Mouse (Mus musculus): ENCODE data around the gene Trafd1. TPM values are rescaled to one million over a fixed set of nuclear protein-coding genes. Genes with fewer than 3 reads are reported as not detected.
A peak's percentile ranks its signal among the peaks of the same experiment; 100 is the strongest.
"Not testable (repeated sequence)": the region's sequence is repeated elsewhere in the genome, so short reads cannot be mapped to it uniquely, and the experiment has no call there.

Gene Trafd1
- polyA plus RNA-seq, 1 experiment from 2014 or later, result 76.7 TPM

GRCm38 (mm10) chr5:121389106-121389505 is 3.7 kb upstream of the Trafd1 start:
- 67% methylated on average over 7 of the region's 7 CpGs for WGBS
- no peaks in the 10 kb centered on the region for H3K4me1 ChIP-seq (replicated peaks; ENCODE audit: control insufficient read depth, insufficient read depth, low read length)
- no peak overlapping the region for H3K4me2 ChIP-seq (replicated peaks; ENCODE audit: low read depth, low read length)
- H3K9me3 ChIP-seq (ENCODE audit: control insufficient read depth, low read length), result no peaks in the 10 kb centered on the region
- no peak for ATAC-seq (ENCODE audit: low FRiP score)
- no peak for DNase-seq (ENCODE audit: low spot score)
- H3K36me3 ChIP-seq (ENCODE audit: control insufficient read depth, insufficient read depth, low read length), result no peaks in the 10 kb centered on the region
- no peak overlapping the region for H3K27ac ChIP-seq (ENCODE audit: low read depth, low read length)
- H3K9ac ChIP-seq (ENCODE audit: low read depth, low read length), result no peak overlapping the region
- no peak overlapping the region for H3K4me3 ChIP-seq (ENCODE audit: low read depth, low read length)
- no peaks in the 10 kb centered on the region for H3K27me3 ChIP-seq (ENCODE audit: control insufficient read depth, insufficient read depth, low read length)

- ATAC-seq (ENCODE audit: low FRiP score) (no peak), DNase-seq (ENCODE audit: low spot score) (no peak)
- no peak overlapping the region for H3K9ac ChIP-seq (ENCODE audit: low read depth, low read length)
- WGBS, result 55% methylated on average over 4 of the region's 4 CpGs
- H3K9me3 ChIP-seq (ENCODE audit: control insufficient read depth, low read length), result no peaks in the 10 kb centered on the region
- H3K27ac ChIP-seq (ENCODE audit: low read depth, low read length), result no peak overlapping the region
- H3K4me3 ChIP-seq (ENCODE audit: low read depth, low read length), result no peak overlapping the region
- H3K4me2 ChIP-seq (replicated peaks; ENCODE audit: low read depth, low read length), result no peak overlapping the region
- H3K27me3 ChIP-seq (ENCODE audit: control insufficient read depth, insufficient read depth, low read length), result no peaks in the 10 kb centered on the region
- 0 out of 2 replicates have a peak, but pooled peaks cover 2% of the 10 kb centered on the region for H3K36me3 ChIP-seq (ENCODE audit: control insufficient read depth, insufficient read depth, low read length)
- no peaks in the 10 kb centered on the region for H3K4me1 ChIP-seq (replicated peaks; ENCODE audit: control insufficient read depth, insufficient read depth, low read length)
Measured at GRCm38 (mm10) chr5:121387126-121387525, 1.7 kb upstream of the Trafd1 start.

GRCm38 (mm10) chr5:121386120-121386909 is 883 bp upstream of the Trafd1 start:
- Histone ChIP-seq H3K9ac (ENCODE audit: low read depth, low read length) (no peak overlapping the region), H3K9me3 (ENCODE audit: control insufficient read depth, low read length) (no peaks in the 10 kb centered on the region), H3K4me2 (replicated peaks; ENCODE audit: low read depth, low read length) (peak overlapping the region; percentile 50), H3K27ac (ENCODE audit: low read depth, low read length) (no peak overlapping the region), H3K4me1 (replicated peaks; ENCODE audit: control insufficient read depth, insufficient read depth, low read length) (no peaks in the 10 kb centered on the region), H3K27me3 (ENCODE audit: control insufficient read depth, insufficient read depth, low read length) (no peaks in the 10 kb centered on the region), H3K4me3 (ENCODE audit: low read depth, low read length) (peak overlapping the region; percentile 82), H3K36me3 (ENCODE audit: control insufficient read depth, insufficient read depth, low read length) (0 out of 2 replicates have a peak, but pooled peaks cover 7% of the 10 kb centered on the region)
- WGBS, result 39% methylated on average over 22 of the region's 22 CpGs
- DNase-seq (ENCODE audit: low spot score) (no peak), ATAC-seq (ENCODE audit: low FRiP score) (no peak)

- Histone ChIP-seq H3K4me3 (ENCODE audit: low read depth, low read length) (peak overlapping the region; percentile 82), H3K9ac (ENCODE audit: low read depth, low read length) (peak overlapping the region; percentile 77), H3K27me3 (ENCODE audit: control insufficient read depth, insufficient read depth, low read length) (no peaks in the 10 kb centered on the region), H3K36me3 (ENCODE audit: control insufficient read depth, insufficient read depth, low read length) (0 out of 2 replicates have a peak, but pooled peaks cover 7% of the 10 kb centered on the region), H3K27ac (ENCODE audit: low read depth, low read length) (peak overlapping the region; percentile 79), H3K4me1 (replicated peaks; ENCODE audit: control insufficient read depth, insufficient read depth, low read length) (no peaks in the 10 kb centered on the region), H3K9me3 (ENCODE audit: control insufficient read depth, low read length) (peaks cover 4% of the 10 kb centered on the region; the same call in 1 of the 2 replicates), H3K4me2 (replicated peaks; ENCODE audit: low read depth, low read length) (peak overlapping the region; percentile 50)
- ATAC-seq (ENCODE audit: low FRiP score) (peak; percentile 75), DNase-seq (ENCODE audit: low spot score) (peak; percentile 75)
- 4% methylated on average over 45 of the region's 47 CpGs for WGBS
Measured at GRCm38 (mm10) chr5:121384757-121385460, 523 bp downstream of the Trafd1 start.

GRCm38 (mm10) chr5:121383857-121384756 is 1.3 kb downstream of the Trafd1 start:
- peak overlapping the region; percentile 82 for H3K4me3 ChIP-seq (ENCODE audit: low read depth, low read length)
- peak overlapping the region; percentile 77 for H3K9ac ChIP-seq (ENCODE audit: low read depth, low read length)
- DNase-seq (ENCODE audit: low spot score) (peak; percentile 19), ATAC-seq (ENCODE audit: low FRiP score) (no peak)
- 66% methylated on average over 10 of the region's 10 CpGs for WGBS
- H3K27me3 ChIP-seq (ENCODE audit: control insufficient read depth, insufficient read depth, low read length), result no peaks in the 10 kb centered on the region
- H3K36me3 ChIP-seq (ENCODE audit: control insufficient read depth, insufficient read depth, low read length), result 0 out of 2 replicates have a peak, but pooled peaks cover 8% of the 10 kb centered on the region
- peak overlapping the region; percentile 50 for H3K4me2 ChIP-seq (replicated peaks; ENCODE audit: low read depth, low read length)
- no peaks in the 10 kb centered on the region for H3K4me1 ChIP-seq (replicated peaks; ENCODE audit: control insufficient read depth, insufficient read depth, low read length)
- H3K27ac ChIP-seq (ENCODE audit: low read depth, low read length), result no peak overlapping the region
- H3K9me3 ChIP-seq (ENCODE audit: control insufficient read depth, low read length), result peaks cover 4% of the 10 kb centered on the region; the same call in 1 of the 2 replicates

GRCm38 (mm10) chr5:121380692-121381091 is 4.7 kb downstream of the Trafd1 start:
- H3K9me3 ChIP-seq (ENCODE audit: control insufficient read depth, low read length), result peaks cover 4% of the 10 kb centered on the region; the same call in 1 of the 2 replicates
- ATAC-seq (ENCODE audit: low FRiP score) (no peak), DNase-seq (ENCODE audit: low spot score) (peak; percentile 26)
- WGBS, result 94% methylated on average over 2 of the region's 2 CpGs
- H3K4me3 ChIP-seq (ENCODE audit: low read depth, low read length), result no peak overlapping the region
- H3K4me2 ChIP-seq (replicated peaks; ENCODE audit: low read depth, low read length), result no peak overlapping the region
- H3K9ac ChIP-seq (ENCODE audit: low read depth, low read length), result no peak overlapping the region
- H3K27ac ChIP-seq (ENCODE audit: low read depth, low read length), result no peak overlapping the region
- no peaks in the 10 kb centered on the region for H3K4me1 ChIP-seq (replicated peaks; ENCODE audit: control insufficient read depth, insufficient read depth, low read length)
- H3K27me3 ChIP-seq (ENCODE audit: control insufficient read depth, insufficient read depth, low read length), result no peaks in the 10 kb centered on the region
- H3K36me3 ChIP-seq (ENCODE audit: control insufficient read depth, insufficient read depth, low read length), result peaks cover 18% of the 10 kb centered on the region; the same call in 1 of the 2 replicates

- Histone ChIP-seq H3K27me3 (ENCODE audit: control insufficient read depth, insufficient read depth, low read length) (no peaks in the 10 kb centered on the region), H3K36me3 (ENCODE audit: control insufficient read depth, insufficient read depth, low read length) (peaks cover 23% of the 10 kb centered on the region; the same call in 1 of the 2 replicates), H3K9me3 (ENCODE audit: control insufficient read depth, low read length) (peaks cover 4% of the 10 kb centered on the region; the same call in 1 of the 2 replicates), H3K9ac (ENCODE audit: low read depth, low read length) (no peak overlapping the region), H3K4me3 (ENCODE audit: low read depth, low read length) (no peak overlapping the region), H3K27ac (ENCODE audit: low read depth, low read length) (no peak overlapping the region), H3K4me1 (replicated peaks; ENCODE audit: control insufficient read depth, insufficient read depth, low read length) (no peaks in the 10 kb centered on the region), H3K4me2 (replicated peaks; ENCODE audit: low read depth, low read length) (no peak overlapping the region)
- 92% methylated on average over 13 of the region's 13 CpGs for WGBS
- DNase-seq (ENCODE audit: low spot score) (no peak), ATAC-seq (ENCODE audit: low FRiP score) (no peak)
Measured at GRCm38 (mm10) chr5:121378678-121379256, 6.7 kb downstream of the Trafd1 start.

- not testable (repeated sequence) for H3K4me1 ChIP-seq (replicated peaks; ENCODE audit: control insufficient read depth, insufficient read depth, low read length); H3K27me3 ChIP-seq (ENCODE audit: control insufficient read depth, insufficient read depth, low read length); H3K9me3 ChIP-seq (ENCODE audit: control insufficient read depth, low read length); H3K4me3 ChIP-seq (ENCODE audit: low read depth, low read length); H3K4me2 ChIP-seq (replicated peaks; ENCODE audit: low read depth, low read length); H3K9ac ChIP-seq (ENCODE audit: low read depth, low read length); H3K27ac ChIP-seq (ENCODE audit: low read depth, low read length); ATAC-seq (ENCODE audit: low FRiP score)
- H3K36me3 ChIP-seq (ENCODE audit: control insufficient read depth, insufficient read depth, low read length), result peaks cover 21% of the 10 kb centered on the region; the same call in 1 of the 2 replicates
- 77% methylated on average over 5 of the region's 5 CpGs for WGBS
- peak; percentile 40 for DNase-seq (ENCODE audit: low spot score)
Measured at GRCm38 (mm10) chr5:121376972-121377371, 8.5 kb downstream of the Trafd1 start.
